Mouse (Mus musculus): Measurements from ENCODE around the gene Gm20388. TPM values are rescaled to one million over a fixed set of nuclear protein-coding genes. Genes with fewer than 3 reads are reported as not detected.

Gene Gm20388
- polyA plus RNA-seq, 1 experiment, result 18.7 TPM

GRCm38 (mm10) chr8:120926201-120926600 is 1015.6 kb downstream of the Gm20388 start:
- no peaks in the 10 kb centered on the region; the same call in 1 of the 2 replicates for H3K27me3 ChIP-seq (ENCODE audit: control insufficient read depth, insufficient read depth, low read length)
- no peak overlapping the region for H3K4me3 ChIP-seq (replicated peaks; ENCODE audit: insufficient read depth, low read depth, low read length)
- no peaks in the 10 kb centered on the region for H3K4me1 ChIP-seq (ENCODE audit: control insufficient read depth, insufficient read depth, low read length)
- no peak for TF ChIP-seq POLR2A (IDR thresholded peaks at IDR 0.05; ENCODE audit: borderline replicate concordance, insufficient read depth, low read length)
- TF ChIP-seq CTCF (IDR thresholded peaks at IDR 0.05; ENCODE audit: borderline replicate concordance, insufficient read depth, low read depth, low read length), result no peak
- 83% methylated on average over 9 of the region's 9 CpGs for WGBS
- H3K27ac ChIP-seq (ENCODE audit: insufficient read depth, low read length), result no peak overlapping the region
- DNase-seq, result no peak

GRCm38 (mm10) chr8:120928082-120928481 is 1017.4 kb downstream of the Gm20388 start:
- Histone ChIP-seq H3K4me3 (replicated peaks; ENCODE audit: insufficient read depth, low read depth, low read length) (no peak overlapping the region), H3K27me3 (ENCODE audit: control insufficient read depth, insufficient read depth, low read length) (no peaks in the 10 kb centered on the region; the same call in 1 of the 2 replicates), H3K4me1 (ENCODE audit: control insufficient read depth, insufficient read depth, low read length) (no peaks in the 10 kb centered on the region), H3K27ac (ENCODE audit: insufficient read depth, low read length) (no peak overlapping the region)
- TF ChIP-seq POLR2A (IDR thresholded peaks at IDR 0.05; ENCODE audit: borderline replicate concordance, insufficient read depth, low read length), result no peak
- TF ChIP-seq CTCF (IDR thresholded peaks at IDR 0.05; ENCODE audit: borderline replicate concordance, insufficient read depth, low read depth, low read length), result no peak
- WGBS, result 84% methylated on average over 6 of the region's 6 CpGs
- no peak for DNase-seq

- no peak for DNase-seq
- H3K27me3 ChIP-seq (ENCODE audit: control insufficient read depth, insufficient read depth, low read length), result no peaks in the 10 kb centered on the region
- no peak overlapping the region for H3K4me3 ChIP-seq (replicated peaks; ENCODE audit: insufficient read depth, low read depth, low read length)
- WGBS, result 80% methylated on average over 9 of the region's 9 CpGs
- no peak overlapping the region for H3K27ac ChIP-seq (ENCODE audit: insufficient read depth, low read length)
- H3K4me1 ChIP-seq (ENCODE audit: control insufficient read depth, insufficient read depth, low read length), result no peaks in the 10 kb centered on the region
- no peak for TF ChIP-seq CTCF (IDR thresholded peaks at IDR 0.05; ENCODE audit: borderline replicate concordance, insufficient read depth, low read depth, low read length)
- no peak for TF ChIP-seq POLR2A (IDR thresholded peaks at IDR 0.05; ENCODE audit: borderline replicate concordance, insufficient read depth, low read length)
Observed at GRCm38 (mm10) chr8:120934596-120934995, 1024.0 kb downstream of the Gm20388 start.

GRCm38 (mm10) chr8:120936685-120937084 is 1026.0 kb downstream of the Gm20388 start:
- WGBS, result 67% methylated on average over 10 of the region's 10 CpGs
- DNase-seq, result no peak
- Histone ChIP-seq H3K4me3 (replicated peaks; ENCODE audit: insufficient read depth, low read depth, low read length) (no peak overlapping the region), H3K27me3 (ENCODE audit: control insufficient read depth, insufficient read depth, low read length) (no peaks in the 10 kb centered on the region), H3K4me1 (ENCODE audit: control insufficient read depth, insufficient read depth, low read length) (no peaks in the 10 kb centered on the region), H3K27ac (ENCODE audit: insufficient read depth, low read length) (no peak overlapping the region)
- TF ChIP-seq CTCF (IDR thresholded peaks at IDR 0.05; ENCODE audit: borderline replicate concordance, insufficient read depth, low read depth, low read length), result no peak

- Histone ChIP-seq H3K4me3 (replicated peaks; ENCODE audit: insufficient read depth, low read depth, low read length) (no peak overlapping the region), H3K4me1 (ENCODE audit: control insufficient read depth, insufficient read depth, low read length) (no peaks in the 10 kb centered on the region), H3K27ac (ENCODE audit: insufficient read depth, low read length) (no peak overlapping the region), H3K27me3 (ENCODE audit: control insufficient read depth, insufficient read depth, low read length) (no peaks in the 10 kb centered on the region)
- 54% methylated on average over 7 of the region's 9 CpGs for WGBS
- TF ChIP-seq CTCF (IDR thresholded peaks at IDR 0.05; ENCODE audit: borderline replicate concordance, insufficient read depth, low read depth, low read length), result no peak
- DNase-seq, result no peak
Observed at GRCm38 (mm10) chr8:120937474-120937873, 1026.8 kb downstream of the Gm20388 start.

GRCm38 (mm10) chr8:120940287-120940686 is 1029.6 kb downstream of the Gm20388 start:
- 32% methylated on average over 12 of the region's 12 CpGs for WGBS
- H3K4me3 ChIP-seq (replicated peaks; ENCODE audit: insufficient read depth, low read depth, low read length), result no peak overlapping the region
- no peaks in the 10 kb centered on the region for H3K27me3 ChIP-seq (ENCODE audit: control insufficient read depth, insufficient read depth, low read length)
- H3K4me1 ChIP-seq (ENCODE audit: control insufficient read depth, insufficient read depth, low read length), result no peaks in the 10 kb centered on the region
- TF ChIP-seq POLR2A (IDR thresholded peaks at IDR 0.05; ENCODE audit: borderline replicate concordance, insufficient read depth, low read length) (no peak), CTCF (IDR thresholded peaks at IDR 0.05; ENCODE audit: borderline replicate concordance, insufficient read depth, low read depth, low read length) (no peak)
- no peak overlapping the region for H3K27ac ChIP-seq (ENCODE audit: insufficient read depth, low read length)
- no peak for DNase-seq

GRCm38 (mm10) chr8:120947240-120947639 is 1036.6 kb downstream of the Gm20388 start:
- no peak for DNase-seq
- H3K4me3 ChIP-seq (replicated peaks; ENCODE audit: insufficient read depth, low read depth, low read length), result no peak overlapping the region
- H3K4me1 ChIP-seq (ENCODE audit: control insufficient read depth, insufficient read depth, low read length), result no peaks in the 10 kb centered on the region
- peaks cover 2% of the 10 kb centered on the region; the same call in 1 of the 2 replicates for H3K27me3 ChIP-seq (ENCODE audit: control insufficient read depth, insufficient read depth, low read length)
- TF ChIP-seq CTCF (IDR thresholded peaks at IDR 0.05; ENCODE audit: borderline replicate concordance, insufficient read depth, low read depth, low read length) (no peak), POLR2A (IDR thresholded peaks at IDR 0.05; ENCODE audit: borderline replicate concordance, insufficient read depth, low read length) (no peak)
- 61% methylated on average over 10 of the region's 10 CpGs for WGBS
- no peak overlapping the region for H3K27ac ChIP-seq (ENCODE audit: insufficient read depth, low read length)

- H3K4me1 ChIP-seq (ENCODE audit: control insufficient read depth, insufficient read depth, low read length), result no peaks in the 10 kb centered on the region
- H3K4me3 ChIP-seq (replicated peaks; ENCODE audit: insufficient read depth, low read depth, low read length), result no peak overlapping the region
- 76% methylated on average over 4 of the region's 4 CpGs for WGBS
- TF ChIP-seq CTCF (IDR thresholded peaks at IDR 0.05; ENCODE audit: borderline replicate concordance, insufficient read depth, low read depth, low read length), result no peak
- no peak for TF ChIP-seq POLR2A (IDR thresholded peaks at IDR 0.05; ENCODE audit: borderline replicate concordance, insufficient read depth, low read length)
- H3K27ac ChIP-seq (ENCODE audit: insufficient read depth, low read length), result no peak overlapping the region
- DNase-seq, result no peak
- peaks cover 2% of the 10 kb centered on the region; the same call in 1 of the 2 replicates for H3K27me3 ChIP-seq (ENCODE audit: control insufficient read depth, insufficient read depth, low read length)
Observed at GRCm38 (mm10) chr8:120948050-120948595, 1037.5 kb downstream of the Gm20388 start.
